Mouse (Mus musculus) hindbrain, embryonic 16.5 days (tissue): ENCODE measurements at regions not wholly inside any gene's neighbourhood (a gene's known extent, or its start where the extent isn't known, plus 50 kb on each side); places are given as distances from the start of the nearest gene placed in this dataset.

Experiments
- ATAC-seq: fragments of 200-750 bp; cut with Nextera tagmentation; 2 replicates; pipeline ENCODE4 v1.8.0; 2017; ENCODE audit warnings: moderate TSS enrichment, moderate library complexity
- H3K27ac ChIP-seq: fragments of 300-500 bp; sonication (generic); 2 replicates; pipeline ENCODE4 v1.5.1; 2014; ENCODE audit warnings: low read depth, mild to moderate bottlenecking, control low read depth, low read length, moderate library complexity
- H3K27me3 ChIP-seq: fragments of 300-500 bp; sonication (generic); replicated peaks from 2 replicates; pipeline ENCODE4 v1.6.1; 2014; ENCODE audit warnings: low read length; ENCODE audit not compliant: control insufficient read depth, insufficient read depth
- H3K36me3 ChIP-seq: fragments of 300-500 bp; sonication (generic); 2 replicates; pipeline ENCODE4 v1.6.1; 2014; ENCODE audit warnings: mild to moderate bottlenecking, low read length, moderate library complexity, mixed read lengths; ENCODE audit not compliant: control insufficient read depth, insufficient read depth
- H3K4me1 ChIP-seq: fragments of 300-500 bp; sonication (generic); 2 replicates; pipeline ENCODE4 v1.6.1; 2014; ENCODE audit warnings: low read depth, low read length; ENCODE audit not compliant: control insufficient read depth, insufficient read depth
- H3K4me2 ChIP-seq: fragments of 300-500 bp; sonication (generic); 2 replicates; pipeline ENCODE4 v1.6.1; 2014; ENCODE audit warnings: mild to moderate bottlenecking, low read length, control low read depth, moderate library complexity
- H3K4me3 ChIP-seq: fragments of 300-500 bp; sonication (generic); 2 replicates; pipeline ENCODE4 v1.5.1; 2014; ENCODE audit warnings: mild to moderate bottlenecking, low read length, control low read depth, moderate library complexity
- H3K9ac ChIP-seq: fragments of 300-500 bp; sonication (generic); 2 replicates; pipeline ENCODE4 v1.6.1; 2014; ENCODE audit warnings: low read depth, mild to moderate bottlenecking, control low read depth, low read length, moderate library complexity
- H3K9me3 ChIP-seq: fragments of 300-500 bp; sonication (generic); 2 replicates; pipeline ENCODE4 v1.6.1; 2014; ENCODE audit warnings: mild to moderate bottlenecking, low read length, moderate library complexity; ENCODE audit not compliant: control insufficient read depth
- WGBS: fragments of 180-500 bp; shearing (Covaris S2); extraction: QIAGEN DNeasy Blood & Tissue Kit; methylation state at CpG from one replicate; pipeline ENCODE4 v1.1.7; 2014; 5-methylcytosine and 5-hydroxymethylcytosine counted together

- Histone ChIP-seq H3K4me1 (no peaks in the 10 kb centered on the region; the same call in 1 of the 2 replicates), H3K4me3 (no peak overlapping the region), H3K36me3 (no peaks in the 10 kb centered on the region), H3K4me2 (no peak overlapping the region), H3K9me3 (no peaks in the 10 kb centered on the region), H3K27me3 (no peaks in the 10 kb centered on the region), H3K27ac (no peak overlapping the region), H3K9ac (no peak overlapping the region)
- ATAC-seq: 0 out of 2 replicates have a peak, but pooled peaks have one; percentile 24
- WGBS: 29% methylated on average over 4 of the region's 4 CpGs
Measured at GRCm38 (mm10) chr1:193689601-193690000, 319.5 kb upstream of the Camk1g start.

DNA sequence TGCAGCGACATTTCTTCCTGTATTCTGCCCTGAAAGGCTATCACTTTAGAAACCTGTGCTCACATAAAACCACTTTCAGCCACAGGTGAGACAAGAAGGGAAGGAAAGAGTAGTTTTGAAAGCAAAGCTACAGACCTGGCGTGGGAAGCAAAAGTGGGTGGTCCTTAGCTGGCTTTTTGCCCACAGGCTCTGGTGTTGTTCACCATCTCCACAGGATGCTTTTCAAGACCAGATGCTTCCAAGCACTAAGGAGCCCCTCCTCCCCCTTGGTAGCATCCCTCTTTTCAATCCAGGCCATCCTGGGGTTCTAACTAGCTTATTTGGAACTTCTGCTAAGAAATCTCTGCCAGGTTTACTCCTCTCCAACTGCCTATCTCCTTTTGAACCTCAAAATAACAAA is 312.8 kb upstream of the Camk1g start:
- Histone ChIP-seq H3K9ac (no peak overlapping the region), H3K27me3 (no peaks in the 10 kb centered on the region), H3K9me3 (no peaks in the 10 kb centered on the region), H3K4me1 (no peaks in the 10 kb centered on the region), H3K36me3 (no peaks in the 10 kb centered on the region), H3K4me3 (no peak overlapping the region), H3K27ac (no peak overlapping the region), H3K4me2 (no peak overlapping the region)
- no peak for ATAC-seq
- 53% methylated on average over 2 of the region's 2 CpGs for WGBS

DNA sequence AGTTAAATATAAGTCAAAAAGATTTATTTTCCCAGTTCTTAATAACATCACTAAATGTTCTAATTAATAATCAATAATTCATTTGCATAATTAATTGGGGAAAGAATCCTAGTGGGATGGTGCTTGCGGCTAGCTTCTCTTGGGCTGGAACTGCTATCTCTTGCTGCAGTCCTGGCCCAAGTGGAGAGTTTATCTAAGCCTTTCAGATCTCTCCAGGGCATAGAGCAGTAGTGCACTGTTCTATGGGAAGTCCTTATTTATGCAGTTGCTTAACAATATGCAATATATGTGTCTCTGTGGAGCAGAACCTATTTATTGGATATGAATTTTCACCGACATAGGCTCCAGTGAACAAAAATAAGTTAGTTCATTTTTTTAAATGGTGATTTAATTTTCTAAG is 308.4 kb upstream of the Camk1g start:
- no peaks in the 10 kb centered on the region for H3K9me3 ChIP-seq
- no peaks in the 10 kb centered on the region for H3K4me1 ChIP-seq
- no peak overlapping the region for H3K4me2 ChIP-seq
- no peak overlapping the region for H3K27ac ChIP-seq
- H3K9ac ChIP-seq: no peak overlapping the region
- WGBS: 79% methylated on average over 2 of the region's 2 CpGs
- H3K27me3 ChIP-seq: no peaks in the 10 kb centered on the region
- no peaks in the 10 kb centered on the region for H3K36me3 ChIP-seq
- no peak overlapping the region for H3K4me3 ChIP-seq
- ATAC-seq: no peak

GRCm38 (mm10) chr1:193673236-193673830 is 303.2 kb upstream of the Camk1g start:
- Histone ChIP-seq H3K9ac (no peak overlapping the region), H3K4me1 (peaks cover 3% of the 10 kb centered on the region; the same call in 1 of the 2 replicates), H3K4me3 (no peak overlapping the region), H3K9me3 (no peaks in the 10 kb centered on the region; the same call in 1 of the 2 replicates), H3K4me2 (no peak overlapping the region), H3K27ac (no peak overlapping the region), H3K27me3 (no peaks in the 10 kb centered on the region), H3K36me3 (no peaks in the 10 kb centered on the region)
- WGBS: 32% methylated on average over 3 of the region's 3 CpGs
- no peak for ATAC-seq

DNA sequence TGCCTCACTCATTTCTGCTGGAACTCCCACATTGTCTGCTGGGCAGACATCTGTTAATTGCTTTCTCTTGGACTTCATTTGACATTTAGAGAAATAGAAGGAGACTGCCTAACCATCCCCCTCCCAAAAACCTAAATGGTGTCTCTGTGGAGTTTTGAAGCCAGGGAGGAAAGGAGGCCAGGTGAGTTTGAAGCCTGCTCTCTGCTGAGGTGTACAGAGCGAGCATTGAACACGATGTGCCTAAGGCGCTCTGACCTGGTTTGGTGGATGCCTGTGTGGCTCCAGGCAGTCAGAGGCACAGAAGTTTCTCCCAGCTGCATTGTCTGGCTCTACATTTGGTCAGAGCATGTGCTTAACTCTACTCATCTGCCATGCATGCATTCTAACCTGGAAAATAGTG is 302.6 kb upstream of the Camk1g start:
- no peak for ATAC-seq
- no peaks in the 10 kb centered on the region for H3K36me3 ChIP-seq
- peaks cover 3% of the 10 kb centered on the region; the same call in 1 of the 2 replicates for H3K4me1 ChIP-seq
- H3K9ac ChIP-seq: no peak overlapping the region
- no peaks in the 10 kb centered on the region for H3K27me3 ChIP-seq
- H3K27ac ChIP-seq: no peak overlapping the region
- WGBS: 82% methylated on average over 3 of the region's 3 CpGs
- H3K4me2 ChIP-seq: no peak overlapping the region
- H3K9me3 ChIP-seq: no peaks in the 10 kb centered on the region; the same call in 1 of the 2 replicates
- H3K4me3 ChIP-seq: no peak overlapping the region

- WGBS: 25% methylated on average over 3 of the region's 3 CpGs
- Histone ChIP-seq H3K4me1 (peaks cover 3% of the 10 kb centered on the region; the same call in 1 of the 2 replicates), H3K4me2 (no peak overlapping the region), H3K36me3 (no peaks in the 10 kb centered on the region), H3K9ac (no peak overlapping the region), H3K27ac (no peak overlapping the region), H3K4me3 (no peak overlapping the region), H3K9me3 (no peaks in the 10 kb centered on the region; the same call in 1 of the 2 replicates), H3K27me3 (no peaks in the 10 kb centered on the region)
- ATAC-seq: no peak; the same call in 1 of the 2 replicates
Measured at GRCm38 (mm10) chr1:193671816-193672254, 301.7 kb upstream of the Camk1g start.

DNA sequence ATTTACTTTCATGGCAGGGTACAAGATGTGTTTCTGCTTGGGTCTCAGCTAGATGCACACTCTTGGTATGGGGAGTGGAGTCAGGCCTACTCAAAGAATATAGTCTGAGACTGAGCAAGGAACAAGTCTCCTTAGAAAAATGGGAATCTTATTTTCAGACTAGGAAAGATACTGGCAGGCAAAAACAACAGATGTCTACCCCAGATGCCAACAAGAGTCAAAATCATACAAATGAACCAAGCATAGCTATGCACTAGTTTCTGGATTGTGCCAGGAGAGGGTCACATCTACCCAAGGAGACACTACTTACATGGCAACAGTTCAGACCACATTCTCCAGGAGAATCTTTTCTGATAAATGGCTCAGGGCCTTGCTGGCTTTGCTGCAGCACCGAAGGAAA is 300.9 kb upstream of the Camk1g start:
- H3K27me3 ChIP-seq: no peaks in the 10 kb centered on the region
- H3K4me3 ChIP-seq: no peak overlapping the region
- H3K9me3 ChIP-seq: no peaks in the 10 kb centered on the region; the same call in 1 of the 2 replicates
- no peak overlapping the region for H3K4me2 ChIP-seq
- H3K9ac ChIP-seq: no peak overlapping the region
- no peaks in the 10 kb centered on the region for H3K36me3 ChIP-seq
- H3K4me1 ChIP-seq: peaks cover 3% of the 10 kb centered on the region; the same call in 1 of the 2 replicates
- WGBS: 82% methylated on average over 1 of the region's 1 CpGs
- no peak for ATAC-seq
- no peak overlapping the region for H3K27ac ChIP-seq

GRCm38 (mm10) chr1:193670008-193670407 is 299.9 kb upstream of the Camk1g start:
- Histone ChIP-seq H3K4me3 (no peak overlapping the region), H3K4me1 (peaks cover 3% of the 10 kb centered on the region; the same call in 1 of the 2 replicates), H3K9me3 (no peaks in the 10 kb centered on the region; the same call in 1 of the 2 replicates), H3K9ac (no peak overlapping the region), H3K36me3 (no peaks in the 10 kb centered on the region), H3K27me3 (no peaks in the 10 kb centered on the region), H3K27ac (no peak overlapping the region), H3K4me2 (no peak overlapping the region)
- ATAC-seq: no peak

DNA sequence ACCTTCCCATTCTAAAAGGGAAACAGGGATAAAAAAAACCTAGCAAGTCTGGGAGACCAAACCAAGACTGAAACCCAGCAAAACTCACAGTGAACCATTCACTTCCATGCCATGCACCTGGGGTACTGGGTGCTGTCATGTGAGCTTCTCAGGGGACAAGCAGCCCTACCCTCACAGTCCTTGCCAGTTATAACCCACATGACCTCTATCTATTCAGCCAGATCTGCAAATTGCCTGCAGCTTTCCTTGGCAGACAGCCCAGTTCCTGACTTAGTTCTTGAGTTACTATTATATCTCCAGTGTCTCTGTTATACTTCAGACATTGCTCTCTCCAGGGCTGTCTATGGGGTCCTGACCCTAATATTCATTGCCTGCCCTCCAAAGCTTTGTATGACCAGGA is 298.7 kb upstream of the Camk1g start:
- Histone ChIP-seq H3K4me1 (peaks cover 3% of the 10 kb centered on the region; the same call in 1 of the 2 replicates), H3K4me3 (no peak overlapping the region), H3K36me3 (no peaks in the 10 kb centered on the region), H3K27me3 (no peaks in the 10 kb centered on the region), H3K4me2 (no peak overlapping the region), H3K9me3 (no peaks in the 10 kb centered on the region; the same call in 1 of the 2 replicates), H3K9ac (no peak overlapping the region), H3K27ac (no peak overlapping the region)
- ATAC-seq: no peak
